Mouse (Mus musculus) small intestine, adult 2 months (tissue): Measurements from ENCODE around the gene Hist2h2aa2.

Experiments
- CTCF ChIP-seq: fragments of 200-500 bp; IDR thresholded peaks from 2 replicates; pipeline ENCODE4 v1.5.1; 2012; ENCODE audit warnings: low read depth, mild to moderate bottlenecking, control low read depth, inconsistent platforms, low read length, moderate library complexity, mixed read lengths; ENCODE audit not compliant: insufficient replicate concordance, insufficient read length; ENCODE audit errors: extremely low read depth
- POLR2A ChIP-seq: fragments of 200-500 bp; IDR thresholded peaks from 2 replicates; pipeline ENCODE4 v1.6.1; 2012; ENCODE audit warnings: low read depth, mild to moderate bottlenecking, control low read depth, inconsistent platforms, low read length, moderate library complexity

GRCm38 (mm10) chr3:96268051-96268775 is 28.1 kb upstream of the Hist2h2aa2 start, which contains the start of gene Hist2h3b:
- TF ChIP-seq CTCF (no peak), POLR2A (peak; percentile 94)
